Comparison of ENCODE assay signal across 15 mouse cellular contexts in the genomic region with DNA sequence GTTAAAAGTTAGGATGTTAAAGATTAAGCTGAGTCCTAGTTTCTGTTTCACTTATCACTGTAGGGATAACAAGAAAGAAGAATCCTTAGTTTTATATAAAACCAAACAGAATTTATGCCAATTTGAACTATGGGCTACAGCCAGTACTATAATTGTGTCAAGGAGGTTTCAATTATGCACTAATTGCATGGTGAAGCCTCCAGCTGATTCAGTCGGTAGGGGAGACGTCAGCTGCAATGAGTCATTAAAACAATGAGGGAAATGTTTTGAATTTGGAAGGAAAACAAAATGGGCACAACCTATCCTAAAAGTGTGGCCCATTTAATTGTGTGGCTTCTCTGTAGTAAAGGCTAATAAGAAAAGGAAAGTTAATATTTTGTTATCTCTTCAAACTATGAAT. TPM values are rescaled to one million over a fixed set of nuclear protein-coding genes. Genes with fewer than 3 reads are reported as not detected.
"Had no signal": no experiment of that assay in that cellular context is flagged by ENCODE, and none has a peak within 500 bp of the region (broad histone marks: within the 10 kb centered on the region; RNA-seq: fewer than 3 reads in every experiment).

No protein-coding gene starts in this region.

- H3K4me1 ChIP-seq: limb, embryonic 13.5 days; midbrain, embryonic 13.5 days; neural tube, embryonic 15.5 days had no signal

- DNase-seq: kidney, postnatal 10 days; kidney, postnatal 4 days; left cerebral cortex, postnatal 4 days; lung, adult 18-20 months; right cerebral cortex, postnatal 4 days; spleen, adult 18-20 months; thymus, adult 2 months; thymus, postnatal 25 days had no signal

- ATAC-seq: midbrain, embryonic 13.5 days had no signal

- H3K27me3 ChIP-seq: limb, embryonic 13.5 days; midbrain, embryonic 13.5 days; neural tube, embryonic 15.5 days had no signal

- H3K4me3 ChIP-seq: layer of hippocampus, adult 2 months; limb, embryonic 13.5 days; midbrain, embryonic 13.5 days; myocyte; neural tube, embryonic 15.5 days had no signal

- H3K27ac ChIP-seq: layer of hippocampus, adult 2 months; limb, embryonic 13.5 days; liver, embryonic 14.5 days; midbrain, embryonic 13.5 days; neural tube, embryonic 15.5 days had no signal

- H3K4me2 ChIP-seq: limb, embryonic 13.5 days; midbrain, embryonic 13.5 days; neural tube, embryonic 15.5 days had no signal

- H3K9ac ChIP-seq: limb, embryonic 13.5 days; liver, embryonic 14.5 days; midbrain, embryonic 13.5 days; neural tube, embryonic 15.5 days had no signal

- H3K9me3 ChIP-seq: limb, embryonic 13.5 days; midbrain, embryonic 13.5 days; neural tube, embryonic 15.5 days had no signal

RNA-seq across cellular contexts. Expression of gene B3galt2, which starts 20.7 kb away (rescaled TPM):
- polyA plus RNA-seq: liver, adult 2 months had no signal
